Mouse (Mus musculus): Measurements from ENCODE around the gene Bace2.

The Bace2 gene

DNA sequence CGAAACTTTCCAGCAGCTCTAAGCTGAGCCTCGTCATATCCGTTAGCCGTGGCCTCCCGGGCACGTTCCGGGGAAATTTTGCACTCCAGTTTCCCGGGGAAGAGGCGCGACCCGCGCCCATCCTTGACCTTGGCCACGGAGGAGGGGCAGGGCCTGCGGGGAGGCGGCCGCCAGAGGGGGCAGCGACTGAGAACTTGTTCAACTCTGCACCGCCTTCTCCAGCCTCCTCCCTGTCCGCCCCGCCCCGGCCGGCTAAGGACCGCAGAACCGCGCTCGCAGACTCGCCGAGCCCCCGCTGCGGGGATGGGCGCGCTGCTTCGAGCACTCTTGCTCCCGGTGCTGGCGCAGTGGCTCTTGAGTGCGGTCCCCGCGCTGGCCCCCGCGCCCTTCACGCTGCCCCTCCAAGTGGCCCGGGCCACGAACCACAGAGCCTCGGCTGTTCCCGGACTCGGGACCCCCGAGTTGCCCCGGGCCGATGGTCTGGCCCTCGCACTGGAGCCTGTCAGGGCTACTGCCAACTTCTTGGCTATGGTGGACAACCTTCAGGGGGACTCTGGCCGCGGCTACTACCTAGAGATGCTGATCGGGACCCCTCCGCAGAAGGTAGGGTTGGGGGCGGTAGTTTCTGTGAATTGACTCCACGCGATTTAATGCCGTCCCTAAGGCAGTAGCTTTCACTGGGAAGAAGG lies at the start of gene Bace2:
Gene Bace2 (plus strand): TSS at position 244 of the 689 bp plus-strand sequence.
- DNase-seq (ENCODE audit: low spot score), result peak; percentile 57

DNA sequence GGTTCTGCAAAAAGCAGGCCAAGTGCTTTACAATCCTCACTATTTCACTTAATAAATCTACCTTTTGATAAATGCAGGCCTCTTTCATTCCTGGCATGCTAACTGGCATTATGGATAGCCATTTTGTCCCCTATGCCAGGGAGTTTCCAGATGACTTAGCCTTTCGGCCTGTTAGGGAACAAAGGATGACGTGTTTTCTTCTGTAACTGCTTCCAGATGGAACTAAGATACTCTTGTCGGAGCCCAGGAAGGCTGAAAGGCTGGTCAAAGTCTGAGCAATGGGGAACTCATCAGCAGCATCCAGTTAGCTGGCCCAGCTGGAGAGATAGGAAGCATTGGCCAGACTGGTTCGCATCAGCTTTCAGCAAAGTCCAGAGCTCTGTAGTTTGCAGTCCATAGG lies 48.9 kb upstream of the Bace2 start:
- no peak for DNase-seq (ENCODE audit: low spot score)

DNA sequence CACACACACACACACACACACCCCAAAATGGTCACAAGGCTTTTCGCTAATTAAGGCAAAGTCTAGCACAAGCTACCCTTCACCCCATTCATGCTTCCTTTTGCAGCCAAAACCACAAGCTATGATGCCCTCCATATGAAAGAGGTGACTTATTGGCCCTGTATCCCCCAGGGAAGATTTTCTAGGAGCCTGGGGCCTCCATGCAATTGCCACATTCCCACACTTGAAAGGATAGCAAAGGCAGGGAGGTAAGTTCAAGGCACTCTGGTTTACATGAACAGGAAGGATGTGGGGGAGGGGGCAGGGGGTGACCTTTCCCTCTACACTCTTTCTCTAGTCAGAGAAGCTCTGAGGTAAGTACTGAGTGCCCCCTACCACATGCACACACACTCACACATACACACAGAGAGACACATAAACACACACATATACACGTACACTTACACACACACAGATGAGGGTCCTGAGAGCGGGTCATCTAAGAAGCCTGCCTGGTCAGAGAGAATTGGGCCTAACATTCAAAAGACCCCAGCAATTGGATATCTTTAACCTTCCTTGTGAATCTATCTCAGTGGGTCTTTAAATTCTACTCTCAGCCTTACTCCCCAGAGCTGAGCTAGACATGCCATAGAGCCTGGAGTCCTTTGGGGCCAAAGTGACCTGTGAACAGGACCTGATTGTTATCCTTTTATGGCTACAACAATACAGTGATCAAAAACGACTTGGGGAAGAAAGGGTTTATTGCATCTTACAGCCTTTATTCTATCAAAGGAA lies 46.6 kb upstream of the Bace2 start:
- DNase-seq (ENCODE audit: low spot score), result no peak

DNA sequence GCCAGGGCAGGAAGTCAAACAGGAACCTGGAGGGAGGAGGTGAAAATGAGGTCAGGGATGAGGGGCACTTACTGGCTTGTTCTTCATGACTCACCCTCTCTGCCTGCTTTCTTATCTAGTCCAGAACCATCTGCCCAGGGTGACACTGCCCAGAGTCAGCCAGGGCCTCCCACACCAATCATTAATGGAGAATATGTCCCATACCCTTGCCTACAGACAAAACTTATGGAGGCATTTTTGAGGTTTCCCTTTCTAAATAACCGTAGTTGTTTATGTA lies 46.0 kb upstream of the Bace2 start:
- no peak for DNase-seq (ENCODE audit: low spot score)

DNA sequence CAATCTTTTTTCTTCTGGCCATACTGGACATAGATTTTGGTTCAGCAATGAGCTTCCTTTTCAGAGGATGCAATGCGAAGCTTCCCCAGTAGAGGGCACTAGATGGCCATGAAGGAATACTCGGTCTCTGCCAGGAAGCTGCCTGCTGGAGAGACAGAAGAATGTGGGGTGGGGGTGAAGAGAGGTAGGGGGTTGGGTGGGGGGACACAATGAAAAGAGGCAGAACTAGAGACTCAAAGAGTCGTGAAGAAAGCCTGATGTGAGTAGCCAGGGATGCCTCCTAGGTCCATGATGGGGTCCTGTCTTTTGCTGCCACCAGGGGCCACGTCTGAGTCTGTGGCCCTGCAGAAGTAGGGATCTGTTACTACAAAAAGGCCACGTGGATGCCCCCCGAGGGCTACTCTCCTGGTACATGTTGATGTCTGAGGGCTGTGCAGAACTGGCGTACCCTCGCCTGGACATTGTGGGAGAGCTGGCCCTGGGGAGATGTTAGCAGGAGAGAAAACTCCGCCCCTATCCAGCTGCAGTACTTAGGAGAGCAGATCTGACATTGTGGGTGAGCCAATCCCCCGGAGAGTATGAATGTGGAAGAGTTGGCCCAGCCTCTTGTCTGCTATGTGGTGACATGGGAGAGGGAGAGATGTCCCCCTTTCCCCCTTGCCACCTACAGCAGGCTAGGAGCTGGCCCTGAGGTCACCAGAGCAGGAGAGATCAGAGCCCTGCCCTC lies 43.4 kb upstream of the Bace2 start:
- peak; percentile 30 for DNase-seq (ENCODE audit: low spot score)

DNA sequence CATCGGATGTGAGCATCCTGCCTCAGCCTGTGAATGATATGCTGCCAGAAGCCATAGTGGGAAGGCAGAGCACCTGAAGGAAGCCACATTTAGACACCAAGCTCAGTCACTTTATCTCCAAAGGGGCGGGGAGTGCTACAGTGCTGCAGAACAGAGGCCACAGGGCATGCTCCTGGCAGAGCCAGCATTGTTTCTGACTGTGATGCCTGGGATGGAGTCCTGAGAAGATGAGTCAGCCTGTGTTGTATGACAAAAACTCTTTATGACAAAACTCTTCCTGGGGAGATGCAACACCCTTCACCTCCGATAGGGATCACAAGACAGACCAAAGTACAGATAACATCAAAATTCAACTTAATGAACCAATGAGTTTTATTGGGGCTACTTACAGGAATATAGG lies 35.0 kb upstream of the Bace2 start:
- DNase-seq (ENCODE audit: low spot score), result no peak

DNA sequence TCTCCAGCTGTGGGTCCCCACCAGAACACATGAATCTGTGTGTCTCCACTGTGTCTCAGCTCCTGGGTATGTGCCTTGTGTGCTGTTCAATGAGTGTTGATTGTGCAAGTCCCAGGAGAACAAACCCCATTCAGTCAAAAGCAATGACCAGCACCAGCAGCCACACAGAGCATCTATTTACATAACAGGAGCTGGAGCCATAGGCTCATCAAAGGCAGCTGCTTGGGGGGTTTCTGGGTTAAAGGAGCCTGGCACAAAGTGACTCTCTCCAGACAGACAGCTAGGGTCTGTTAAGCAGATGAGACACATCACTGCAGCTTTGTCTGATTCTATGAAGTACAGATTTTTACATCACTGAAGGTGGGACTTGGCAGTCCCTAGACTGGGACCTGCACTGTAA lies 33.9 kb upstream of the Bace2 start:
- DNase-seq (ENCODE audit: low spot score), result no peak

DNA sequence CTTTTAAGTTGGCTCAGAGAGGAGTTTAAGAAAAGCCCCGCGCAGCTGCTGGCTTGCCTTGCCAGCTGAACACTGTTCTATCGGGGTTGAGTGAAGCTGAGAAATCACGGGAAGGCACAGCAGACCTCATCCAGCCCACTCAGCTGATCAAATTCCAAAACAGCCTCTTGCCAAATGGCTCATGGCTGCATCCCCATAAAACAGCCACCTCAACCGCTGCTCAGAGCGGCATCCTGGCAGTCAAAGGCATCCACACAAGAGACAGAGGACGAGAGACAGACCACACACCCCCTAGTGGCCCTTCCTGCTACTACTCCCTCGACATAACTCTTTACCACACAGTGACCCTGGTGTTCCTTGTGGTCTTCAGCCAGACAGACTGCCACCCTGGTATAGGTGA lies 30.6 kb upstream of the Bace2 start:
- no peak for DNase-seq (ENCODE audit: low spot score)

DNA sequence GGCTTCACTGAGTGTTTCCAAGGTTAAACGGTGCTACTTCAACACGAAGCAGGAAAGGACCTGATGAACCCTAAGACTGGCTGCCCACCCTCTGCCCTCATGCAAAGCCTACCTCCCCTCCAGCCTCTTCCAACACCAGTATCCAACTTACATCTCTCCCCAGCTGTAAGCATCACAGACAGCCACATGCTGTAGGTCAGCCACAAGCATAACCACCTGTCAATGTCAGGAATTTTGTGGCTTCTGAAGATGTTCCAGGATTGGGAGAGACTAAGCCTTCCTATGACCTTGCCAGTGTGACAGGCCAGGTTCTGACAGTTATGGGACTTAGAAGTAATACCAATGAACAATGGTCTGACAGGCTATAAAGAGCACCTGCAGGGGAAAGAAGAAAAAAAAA lies 27.9 kb upstream of the Bace2 start:
- DNase-seq (ENCODE audit: low spot score), result no peak

DNA sequence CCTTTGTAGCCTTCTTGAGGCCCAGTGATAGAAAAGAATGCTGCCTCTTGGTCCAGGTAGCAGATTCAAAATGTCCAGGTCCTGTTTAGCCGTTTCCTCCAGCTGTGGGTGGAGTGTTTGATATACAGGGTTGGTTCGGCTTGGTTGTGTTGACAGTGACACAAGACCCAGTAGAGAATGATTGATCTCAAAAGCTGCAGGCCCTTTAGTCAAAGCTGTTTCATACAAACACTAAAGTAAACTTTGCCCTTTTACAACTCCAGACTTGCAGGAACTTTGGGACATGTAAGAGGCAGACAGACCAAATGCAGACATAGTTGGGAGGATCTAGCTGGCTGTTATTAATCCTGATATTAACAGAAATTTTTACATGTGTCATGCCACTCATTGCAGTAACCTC lies 3.5 kb upstream of the Bace2 start:
- DNase-seq (ENCODE audit: low spot score), result no peak

DNA sequence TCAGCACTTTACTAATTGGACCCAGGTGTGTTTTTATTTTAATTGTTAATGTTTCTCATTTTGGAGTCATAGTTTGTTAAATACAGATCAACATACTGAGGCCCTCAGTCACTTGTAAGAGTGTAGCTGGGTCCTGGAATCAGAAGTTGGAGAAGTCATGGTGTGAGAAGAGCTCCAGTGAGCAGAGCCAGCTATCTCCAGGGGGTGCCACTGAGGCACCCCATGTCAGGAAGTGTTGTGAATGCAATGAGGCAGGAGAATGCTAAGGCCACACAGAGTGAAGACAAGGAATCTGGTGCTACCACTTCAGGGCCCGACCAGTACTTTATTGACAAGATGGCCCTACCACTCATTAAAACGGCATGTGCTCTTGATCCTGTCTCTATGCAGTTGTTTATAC lies 1.9 kb upstream of the Bace2 start:
- DNase-seq (ENCODE audit: low spot score), result no peak

DNA sequence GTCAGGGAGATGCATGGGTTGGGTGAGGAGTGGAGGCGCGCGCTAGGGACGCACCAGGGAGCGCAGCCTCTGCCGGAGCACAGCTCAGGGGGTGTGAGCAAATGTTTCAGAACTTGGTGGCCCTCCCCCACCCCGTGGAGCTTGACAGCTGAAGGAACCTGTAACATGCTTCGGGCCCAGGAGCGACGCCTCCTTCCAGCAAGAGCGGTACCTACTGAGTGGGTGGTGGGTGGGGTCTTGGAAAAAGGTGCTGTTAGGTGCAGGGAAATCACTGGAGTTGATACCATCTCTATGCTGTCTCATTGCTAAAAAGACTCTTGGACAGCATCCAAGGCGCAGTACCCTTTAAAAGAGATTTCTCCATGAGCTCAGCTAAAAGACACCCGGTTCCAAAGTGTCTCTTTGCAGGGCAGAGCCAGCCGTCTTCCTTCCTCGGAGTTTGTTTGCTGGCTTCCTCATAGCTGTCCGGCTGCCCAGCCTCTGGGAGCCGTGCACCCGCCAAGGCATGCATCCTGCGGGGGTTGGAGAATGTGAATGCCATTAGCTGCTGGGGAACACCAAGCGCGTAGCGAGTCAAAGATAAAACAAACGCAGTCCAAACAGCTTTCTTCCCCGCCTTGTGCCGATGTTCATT lies 763 bp downstream of the Bace2 start:
- DNase-seq (ENCODE audit: low spot score), result peak; percentile 38

DNA sequence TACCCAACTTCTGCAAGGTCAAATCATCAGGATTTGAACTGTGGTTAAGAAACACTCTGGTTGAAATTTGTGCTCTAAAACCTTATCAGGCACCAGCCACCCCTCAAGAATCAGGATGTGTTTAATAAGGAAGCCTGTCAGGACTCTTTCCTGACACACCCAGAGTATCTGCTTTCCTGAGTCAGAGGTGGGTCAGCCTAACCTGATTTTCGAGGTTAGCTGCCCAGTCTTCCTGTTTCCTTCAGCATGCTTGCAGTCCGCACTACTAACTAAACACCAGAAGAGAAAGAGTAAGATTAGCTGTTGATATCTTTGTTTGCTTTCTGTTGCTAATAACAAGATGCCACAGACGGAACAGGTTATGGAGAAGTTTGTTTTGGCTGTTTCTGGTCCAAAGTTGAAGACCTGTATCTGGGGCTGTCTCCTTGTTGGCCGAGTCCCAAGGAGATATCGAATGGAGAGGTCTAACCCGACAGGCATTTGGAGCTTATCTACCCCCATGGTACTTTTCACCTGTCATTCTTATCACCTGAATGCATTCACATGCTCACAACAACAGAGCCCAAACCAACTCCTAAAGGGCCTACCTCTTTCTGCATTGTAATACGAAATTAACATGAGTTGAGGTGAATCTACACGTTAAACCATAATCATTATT lies 5.8 kb downstream of the Bace2 start:
- DNase-seq (ENCODE audit: low spot score), result no peak

DNA sequence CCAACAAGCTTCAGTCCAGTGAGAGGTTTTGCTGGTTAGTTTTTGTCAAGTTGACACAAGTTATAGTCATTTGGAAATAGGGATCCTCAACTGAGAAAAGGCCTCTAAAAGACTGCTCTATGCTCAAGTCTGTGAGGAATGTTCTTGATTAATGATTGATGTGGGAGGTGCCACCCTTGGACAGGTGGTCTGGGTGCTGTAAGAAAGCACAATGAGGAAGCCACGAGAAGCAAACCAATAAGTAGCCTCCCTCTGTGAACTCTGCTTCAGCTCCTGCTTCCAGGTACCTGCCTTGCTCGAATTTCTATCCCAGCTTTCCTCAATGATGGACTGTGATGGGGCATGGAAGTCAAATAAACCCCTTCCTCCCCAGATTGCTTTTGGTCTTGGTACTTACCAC lies 9.6 kb downstream of the Bace2 start:
- DNase-seq (ENCODE audit: low spot score), result no peak

DNA sequence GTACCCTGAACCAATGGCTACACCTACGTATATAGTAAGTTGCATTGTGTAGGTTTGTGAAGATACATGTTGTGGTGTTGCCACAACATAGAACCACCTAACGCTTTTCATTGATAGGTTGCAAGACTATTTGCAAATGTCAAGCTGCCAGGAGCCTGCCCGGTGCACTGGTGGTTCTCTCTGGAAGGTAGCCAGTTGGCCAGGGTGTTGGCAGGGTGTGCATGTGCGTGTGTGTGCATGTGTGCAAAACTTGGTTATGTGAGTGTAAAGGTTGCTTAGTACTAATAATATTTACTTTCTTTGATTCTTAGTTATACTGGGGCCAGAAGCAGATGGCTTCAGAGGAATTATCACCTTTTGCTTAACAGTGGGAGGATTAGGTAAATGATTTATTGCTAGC lies 13.7 kb downstream of the Bace2 start:
- DNase-seq (ENCODE audit: low spot score), result no peak

DNA sequence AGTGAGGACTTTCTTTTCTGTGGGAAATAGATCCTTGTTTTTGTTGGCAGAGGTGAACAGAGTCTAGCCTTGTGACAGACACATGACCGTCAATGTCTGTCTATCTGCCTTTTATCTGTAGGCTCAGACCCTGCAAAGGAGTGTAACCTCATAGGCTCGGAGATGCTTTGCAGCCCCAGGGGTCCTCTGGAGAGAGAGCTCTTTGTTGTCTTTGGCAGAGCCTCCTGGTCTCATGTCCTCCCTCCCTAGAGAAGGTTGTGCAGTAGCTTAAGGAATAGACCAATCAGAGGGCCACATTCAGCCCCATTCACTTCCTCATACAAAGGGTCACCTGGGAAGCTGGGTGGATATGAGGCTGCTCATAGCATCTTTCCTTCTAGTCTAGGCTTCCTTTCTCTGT lies 31.4 kb downstream of the Bace2 start:
- DNase-seq (ENCODE audit: low spot score), result no peak

DNA sequence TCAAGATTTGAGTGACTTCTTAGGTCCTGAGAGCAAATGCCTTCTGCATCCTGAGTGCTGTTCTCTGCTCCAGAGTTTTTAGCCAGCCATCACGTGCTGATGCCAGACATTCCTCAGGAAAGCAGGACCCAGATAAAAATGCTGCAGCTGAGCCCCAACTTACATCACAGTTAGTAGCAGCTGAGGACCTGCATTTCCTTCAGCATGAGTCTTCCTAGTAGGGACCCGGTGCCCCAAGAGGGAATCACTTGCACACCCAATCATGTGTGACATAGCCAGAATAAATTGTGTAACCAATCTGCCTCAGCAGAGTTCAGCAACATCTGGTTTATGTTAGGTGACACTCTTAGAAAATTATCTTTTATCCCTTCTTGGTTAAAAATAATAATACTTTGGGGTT lies 34.7 kb downstream of the Bace2 start:
- DNase-seq (ENCODE audit: low spot score), result no peak

DNA sequence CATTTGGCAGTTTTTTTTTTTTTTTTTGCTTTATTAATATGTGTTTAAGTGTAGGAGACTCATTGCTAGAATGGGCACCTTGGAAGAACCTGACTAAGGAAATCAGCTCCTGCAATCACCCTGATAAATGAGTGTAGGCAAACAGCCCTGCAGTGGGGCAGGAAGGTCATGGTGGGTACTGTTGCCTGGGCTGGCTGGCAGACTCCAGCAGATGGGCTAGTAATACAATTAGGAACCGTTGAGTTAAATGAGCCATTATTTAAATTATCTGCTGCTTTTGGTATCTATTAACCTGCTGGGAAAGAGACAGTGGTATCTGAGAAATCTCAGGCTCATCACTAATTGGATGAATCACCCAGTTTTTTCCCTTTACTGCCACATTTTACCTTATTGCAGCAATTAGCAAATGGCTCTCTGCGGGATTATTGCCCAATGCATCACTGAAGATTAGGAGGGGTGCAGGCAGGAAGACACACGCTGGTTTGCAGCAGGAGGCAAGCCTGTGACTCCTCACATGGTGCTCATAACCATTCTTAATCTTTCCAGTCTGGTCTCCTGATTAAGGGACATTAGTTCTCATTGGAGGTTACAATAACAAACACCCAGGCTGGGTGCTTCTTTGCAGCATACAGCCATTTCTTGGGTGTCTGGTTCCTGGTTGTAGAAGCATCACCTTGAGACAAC lies 35.3 kb downstream of the Bace2 start:
- DNase-seq (ENCODE audit: low spot score), result no peak

DNA sequence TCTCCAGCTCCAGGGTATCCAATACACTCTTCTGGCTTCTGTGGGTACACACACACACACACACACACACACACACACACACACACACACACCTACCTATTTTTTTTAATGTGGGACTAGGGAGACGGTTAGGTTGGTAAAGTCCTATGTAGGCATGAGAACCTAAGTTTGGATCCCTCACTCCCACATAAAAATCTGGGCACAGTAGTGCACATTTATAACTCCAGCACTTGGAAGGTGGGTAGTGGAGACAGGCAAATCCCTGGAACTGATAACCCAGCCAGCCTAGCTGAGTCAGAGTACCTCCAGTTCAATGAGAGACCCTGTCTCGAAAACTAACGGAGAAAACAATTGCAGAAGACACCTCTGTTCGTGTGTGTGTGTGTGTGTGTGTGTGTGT lies 39.9 kb downstream of the Bace2 start:
- DNase-seq (ENCODE audit: low spot score), result no peak

DNA sequence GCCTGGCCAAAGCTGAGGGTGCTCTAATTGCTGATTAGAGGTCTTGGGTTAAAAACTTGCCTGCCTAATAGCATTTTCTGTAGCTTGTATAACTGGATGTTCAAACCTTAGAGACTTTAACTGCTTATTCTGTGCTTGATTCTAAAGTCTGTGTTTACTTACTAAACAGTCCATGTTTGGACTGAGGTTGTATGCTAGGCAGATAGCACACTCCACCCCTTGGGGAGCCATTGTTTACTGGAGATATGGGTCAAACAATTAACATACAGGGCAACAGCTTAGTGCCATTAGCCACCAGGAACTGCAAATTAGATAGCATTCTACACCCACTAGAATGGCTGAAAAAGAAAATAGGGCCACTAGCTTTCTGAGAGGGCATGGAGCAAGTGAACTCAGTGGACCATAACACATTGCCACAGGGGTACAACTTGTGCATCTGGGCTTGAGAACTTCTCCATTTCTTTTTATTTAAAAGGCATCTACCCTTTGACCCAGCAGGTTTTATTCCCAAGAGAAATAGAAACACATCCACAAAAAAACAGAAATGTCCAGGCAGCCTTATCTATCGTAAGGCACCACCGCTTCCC lies 41.5 kb downstream of the Bace2 start:
- no peak for DNase-seq (ENCODE audit: low spot score)

DNA sequence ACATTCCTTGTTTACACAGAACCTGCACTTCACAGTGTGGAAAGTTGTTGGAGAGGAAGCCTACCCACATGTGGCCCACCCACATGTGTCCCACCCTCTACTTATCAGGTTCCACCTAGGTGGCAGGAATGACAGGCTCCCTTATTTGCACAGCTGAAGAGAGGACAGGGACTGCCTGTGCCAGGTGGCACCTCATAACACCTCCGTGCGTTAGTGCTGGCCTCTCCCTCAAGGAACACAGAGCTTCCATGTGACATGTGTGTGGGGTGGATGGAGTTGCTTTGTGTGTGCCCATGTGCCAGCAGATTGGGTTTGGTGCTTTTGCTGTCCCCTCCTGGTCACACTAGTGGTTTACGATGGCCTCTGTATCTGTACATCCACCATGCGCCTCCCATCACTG lies 43.4 kb downstream of the Bace2 start:
- no peak for DNase-seq (ENCODE audit: low spot score)

DNA sequence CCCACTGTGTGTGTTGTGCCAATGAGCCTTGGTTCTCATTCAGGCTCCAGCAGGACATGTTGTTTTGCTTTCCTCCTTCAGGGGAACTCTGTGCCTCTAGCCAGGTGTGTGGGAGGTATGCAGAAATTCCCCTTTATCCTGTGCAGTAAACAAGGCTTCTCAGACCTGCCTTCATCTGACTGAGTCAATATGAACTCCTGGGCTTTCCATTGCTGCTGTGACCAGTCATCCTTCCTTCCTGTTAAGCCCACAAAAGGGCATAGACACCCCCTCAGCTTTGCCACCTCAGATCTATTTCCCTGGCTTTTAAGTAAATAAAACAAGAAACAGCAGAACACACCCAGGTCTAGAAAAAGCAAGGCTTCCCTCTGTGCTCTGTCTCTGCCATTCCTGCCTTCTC lies 45.2 kb downstream of the Bace2 start:
- DNase-seq (ENCODE audit: low spot score), result no peak
